Mouse (Mus musculus): Measurements from ENCODE around the gene Sema3d. TPM values are rescaled to one million over a fixed set of nuclear protein-coding genes. Genes with fewer than 3 reads are reported as not detected.

The Sema3d gene
- total RNA-seq, 4 experiments from 2014 or later = 4.7 to 5.8 (median 5.3) TPM

GRCm38 (mm10) chr5:12634227-12634980 lies 251.2 kb downstream of the Sema3d start:
- no peak for DNase-seq (ENCODE audit: low spot score in 2 of 2)

GRCm38 (mm10) chr5:12637763-12638468 lies 254.7 kb downstream of the Sema3d start:
- no peak for DNase-seq (ENCODE audit: low spot score in 2 of 2)

All from left cerebral cortex, adult 8-10 months (tissue).